Mouse (Mus musculus) heart, adult 2 months (tissue): Measurements from ENCODE around the gene Pex7.

Experiments used
- CTCF ChIP-seq: fragments of 200-600 bp; IDR thresholded peaks from 2 replicates; pipeline ENCODE4 v1.8.1; 2022; ENCODE audit warnings: antibody characterized with exemption, mild to moderate bottlenecking, moderate library complexity
- EP300 ChIP-seq: fragments of 200-500 bp; IDR thresholded peaks from 2 replicates; pipeline ENCODE4 v1.6.1; 2011; ENCODE audit warnings: low read depth, low read length, control low read depth; ENCODE audit not compliant: insufficient read depth
- POLR2A ChIP-seq: fragments of 200-500 bp; IDR thresholded peaks from 2 replicates; pipeline ENCODE4 v1.6.1; 2011; ENCODE audit warnings: mild to moderate bottlenecking, low read depth, low read length, control low read depth; ENCODE audit not compliant: insufficient read depth

GRCm38 (mm10) chr10:19940127-19940526, 32.6 kb upstream of the Pex7 start:
- TF ChIP-seq CTCF: no peak
- no peak for TF ChIP-seq EP300
- no peak for TF ChIP-seq POLR2A
